Mouse (Mus musculus) CD4-positive naive resting alpha-beta T cell, adult 57 days (primary cell): ENCODE data around the gene Peg12. TPM values are rescaled to one million over a fixed set of nuclear protein-coding genes. Genes with fewer than 3 reads are reported as not detected.

Source experiments
- total RNA-seq: library from RNA; stranded (reverse); gene quantifications from one replicate; pipeline ENCODE4 v1.2.4, GENCODE M21; 2023

Gene Peg12
- 0.35 TPM for total RNA-seq

GRCm38 (mm10) chr7:62463878-62464755 lies at the start of gene Peg12:
TSS of gene Peg12 (minus strand) at chr7:62464510.

DNA sequence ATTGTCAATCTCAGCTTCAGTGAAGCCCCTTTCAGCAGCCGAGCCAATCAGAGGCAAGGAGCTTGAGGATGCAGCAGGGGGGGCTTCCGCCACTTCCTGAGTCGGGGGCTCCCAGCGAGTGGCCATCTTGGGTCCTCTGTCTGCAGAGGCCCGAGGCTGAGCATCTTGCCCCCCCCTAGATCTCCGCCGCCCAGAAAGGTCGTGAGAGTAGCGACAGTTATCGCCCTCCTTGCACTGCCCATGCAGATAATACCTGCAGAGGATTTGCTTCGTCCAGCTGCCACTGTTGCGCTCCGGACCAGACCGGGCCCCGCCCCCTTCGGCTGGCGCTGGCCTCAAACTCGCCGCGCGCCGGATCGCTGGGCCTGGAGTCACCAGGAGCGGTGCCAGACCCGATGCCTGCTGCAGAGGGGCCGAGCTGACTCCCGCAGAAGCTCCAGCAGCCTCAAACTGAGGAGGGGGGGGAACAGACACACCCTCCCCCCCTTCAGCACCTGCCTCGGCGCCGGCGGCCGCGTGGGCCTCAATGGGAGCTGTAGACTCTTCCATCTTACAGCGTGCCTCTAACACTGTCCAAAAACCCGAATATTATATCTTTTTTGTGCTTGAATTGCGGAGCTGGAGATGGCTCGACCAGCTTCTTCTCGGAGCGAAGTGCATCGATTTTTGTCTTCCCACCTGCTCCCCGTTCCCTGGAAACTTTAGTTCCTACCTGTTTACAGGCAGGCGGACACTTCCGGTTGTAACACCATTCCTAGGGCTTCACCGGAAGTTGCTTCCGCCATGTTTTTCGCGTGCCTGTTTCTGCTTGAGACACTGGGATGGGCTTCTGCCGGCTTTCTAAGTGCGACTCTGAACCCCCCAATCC lies 44.6 kb downstream of the Peg12 start, which contains the start of gene Mkrn3:
Mkrn3 (minus strand) TSS at position 647 of the 868 bp plus-strand sequence.

Other genes starting within 250 kb of the Peg12 start
- 0.15 TPM for gene Ndn, start 117.9 kb downstream of the Peg12 start, total RNA-seq
- gene Magel2, start 87.5 kb downstream of the Peg12 start, total RNA-seq, result not detected
- not detected for gene Mkrn3, start 44.4 kb downstream of the Peg12 start, total RNA-seq